Mouse (Mus musculus) ES-Bruce4 (cell line): Measurements from ENCODE around the gene Rdh5. TPM values are rescaled to one million over a fixed set of nuclear protein-coding genes. Genes with fewer than 3 reads are reported as not detected.

Experiments used
- H3K27ac ChIP-seq: 2 replicates; pipeline ENCODE4 v1.5.1; 2012; ENCODE audit warnings: low read length, inconsistent platforms; ENCODE audit not compliant: insufficient read depth
- H3K27me3 ChIP-seq: 2 replicates; pipeline ENCODE4 v1.6.1; 2012; ENCODE audit warnings: mild to moderate bottlenecking, low read length, inconsistent platforms; ENCODE audit not compliant: control insufficient read depth, poor library complexity, insufficient read depth, severe bottlenecking
- H3K36me3 ChIP-seq: 2 replicates; pipeline ENCODE4 v1.6.1; 2012; ENCODE audit warnings: inconsistent platforms, mild to moderate bottlenecking, low read length, moderate library complexity; ENCODE audit not compliant: control insufficient read depth, poor library complexity, insufficient read depth, severe bottlenecking
- H3K4me1 ChIP-seq: one replicate; pipeline ENCODE4 v1.8.1; 2011; ENCODE audit warnings: low read length; ENCODE audit not compliant: control insufficient read depth, insufficient read depth
- H3K4me3 ChIP-seq: 2 replicates; pipeline ENCODE4 v1.5.1; 2011; ENCODE audit warnings: low read depth, mild to moderate bottlenecking, low read length
- H3K9ac ChIP-seq: 2 replicates; pipeline ENCODE4 v1.6.1; 2012; ENCODE audit warnings: low read depth, mild to moderate bottlenecking, inconsistent platforms; ENCODE audit not compliant: poor library complexity, severe bottlenecking
- H3K9me3 ChIP-seq: replicated peaks from 2 replicates; pipeline ENCODE4 v1.6.1; 2012; ENCODE audit warnings: mild to moderate bottlenecking, low read length, inconsistent platforms; ENCODE audit not compliant: control insufficient read depth, poor library complexity, insufficient read depth, severe bottlenecking
- CTCF ChIP-seq: IDR thresholded peaks from one replicate; pipeline ENCODE4 v1.8.1; 2011; ENCODE audit warnings: low read depth, low read length
- EP300 ChIP-seq: IDR thresholded peaks from 2 replicates; pipeline ENCODE4 v1.6.1; 2011; ENCODE audit warnings: low read depth, low read length; ENCODE audit not compliant: insufficient read depth
- POLR2A ChIP-seq: IDR thresholded peaks from one replicate; pipeline ENCODE4 v1.8.1; 2011; ENCODE audit warnings: low read length; ENCODE audit not compliant: insufficient read depth
- polyA plus RNA-seq: library from polyadenylated mRNA; stranded (reverse); fragments of >200 nt; gene quantifications from 2 replicates; pipeline ENCODE4 v1.2.4, GENCODE M21; 2011; ENCODE audit warnings: low read depth; ENCODE audit not compliant: missing spikeins, insufficient read depth, insufficient read length

The Rdh5 gene
- polyA plus RNA-seq, 1 experiment: 3.5 TPM

DNA sequence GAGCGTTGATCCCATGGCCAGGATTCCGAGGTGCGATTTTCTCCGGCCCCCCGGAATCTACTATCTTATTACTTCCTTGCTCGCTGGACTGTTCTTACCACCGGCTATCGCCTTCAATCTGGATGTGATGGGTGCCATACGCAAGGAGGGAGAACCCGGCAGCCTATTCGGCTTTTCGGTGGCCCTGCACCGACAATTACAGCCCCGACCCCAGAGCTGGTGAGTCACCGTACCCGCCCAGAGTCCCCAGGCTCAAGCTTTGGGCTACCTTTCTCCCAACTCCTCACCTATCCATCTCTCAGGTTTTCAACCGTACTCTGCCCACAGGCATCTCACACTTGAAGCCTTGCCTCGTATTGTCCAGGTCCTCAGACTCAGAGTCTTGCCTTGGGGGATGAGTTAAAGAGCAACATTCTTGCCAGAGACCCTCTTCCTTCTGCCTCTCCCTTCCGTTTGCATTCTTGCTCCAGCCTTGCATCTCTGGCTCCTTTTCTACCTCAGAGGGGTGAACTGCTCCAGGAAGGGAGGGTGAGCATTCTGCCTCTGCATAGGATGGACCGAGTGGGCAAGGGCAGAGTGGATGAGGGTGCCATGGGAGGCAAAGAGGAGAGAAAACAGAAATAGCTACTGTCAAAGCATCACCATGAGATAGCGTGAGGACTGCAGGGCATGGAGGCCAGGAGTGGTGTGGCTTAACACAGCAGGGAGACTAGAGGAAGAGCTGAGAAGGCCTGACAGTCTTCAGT is 11.5 kb upstream of the Rdh5 start:
- no peaks in the 10 kb centered on the region for H3K9me3 ChIP-seq
- peak overlapping the region; percentile 48 for H3K9ac ChIP-seq
- H3K4me1 ChIP-seq: peaks cover 3% of the 10 kb centered on the region
- no peaks in the 10 kb centered on the region for H3K27me3 ChIP-seq
- no peak for TF ChIP-seq POLR2A
- TF ChIP-seq CTCF: no peak
- no peak for TF ChIP-seq EP300
- no peak overlapping the region for H3K27ac ChIP-seq
- no peaks in the 10 kb centered on the region for H3K36me3 ChIP-seq
- peak overlapping the region; percentile 56 for H3K4me3 ChIP-seq

DNA sequence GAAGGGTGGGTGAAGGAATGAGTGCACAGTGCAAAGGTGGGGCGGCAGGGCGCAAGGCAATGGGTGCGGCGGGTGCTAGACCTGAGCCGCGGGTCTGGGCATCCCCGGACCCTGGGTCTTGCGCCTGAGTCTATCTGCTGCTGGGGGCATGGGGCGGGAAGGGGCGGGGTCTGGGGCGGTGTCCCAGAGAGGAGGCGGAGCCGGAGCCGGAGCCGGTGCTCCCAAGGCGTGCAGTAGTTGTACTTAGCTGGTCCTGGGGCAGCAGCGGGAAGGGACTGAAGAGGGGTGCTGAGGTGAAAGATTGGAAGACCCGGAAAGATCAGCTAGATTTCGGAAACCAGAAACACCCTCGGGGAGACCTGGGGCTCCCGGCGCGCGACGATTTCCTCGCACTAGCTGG is 10.9 kb upstream of the Rdh5 start, which contains the start of gene Itga7:
Gene Itga7, plus strand, starts transcription at position 245 of the 400 bp plus-strand sequence.
- Histone ChIP-seq H3K27ac (no peak within 1 kb of the TSS), H3K4me1 (peaks cover 3% of the 10 kb centered on the region), H3K36me3 (no peaks in the 10 kb centered on the region), H3K9ac (peak within 1 kb of the TSS; percentile 48), H3K9me3 (no peaks in the 10 kb centered on the region), H3K27me3 (no peaks in the 10 kb centered on the region), H3K4me3 (peak within 1 kb of the TSS; percentile 78)
- TF ChIP-seq POLR2A: no peak
- no peak for TF ChIP-seq EP300
- TF ChIP-seq CTCF: no peak

DNA sequence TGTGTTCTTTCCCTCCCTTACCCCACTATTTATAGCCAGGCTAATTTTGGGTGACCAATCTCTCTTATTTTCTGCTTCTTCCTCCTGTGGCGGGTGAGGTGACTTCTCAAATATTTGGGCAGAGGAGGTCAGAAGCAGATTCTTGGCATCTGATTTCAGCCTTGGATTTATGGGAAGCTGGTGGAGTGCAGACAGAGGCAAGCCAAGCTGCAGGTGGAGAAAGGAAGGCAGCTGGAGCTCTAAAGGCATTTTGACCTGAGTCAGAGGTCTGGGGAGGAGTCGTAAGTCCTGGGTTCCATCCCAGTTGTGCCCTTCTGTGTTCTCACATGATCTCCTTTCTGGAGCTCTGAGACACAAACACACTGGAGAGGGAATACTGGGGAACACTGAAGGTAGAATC is 8.8 kb upstream of the Rdh5 start:
- no peaks in the 10 kb centered on the region for H3K9me3 ChIP-seq
- no peaks in the 10 kb centered on the region for H3K36me3 ChIP-seq
- H3K4me1 ChIP-seq: peaks cover 3% of the 10 kb centered on the region
- TF ChIP-seq POLR2A: no peak
- TF ChIP-seq CTCF: no peak
- no peak for TF ChIP-seq EP300
- H3K27me3 ChIP-seq: no peaks in the 10 kb centered on the region
- no peak overlapping the region for H3K4me3 ChIP-seq
- H3K9ac ChIP-seq: no peak overlapping the region
- no peak overlapping the region for H3K27ac ChIP-seq

DNA sequence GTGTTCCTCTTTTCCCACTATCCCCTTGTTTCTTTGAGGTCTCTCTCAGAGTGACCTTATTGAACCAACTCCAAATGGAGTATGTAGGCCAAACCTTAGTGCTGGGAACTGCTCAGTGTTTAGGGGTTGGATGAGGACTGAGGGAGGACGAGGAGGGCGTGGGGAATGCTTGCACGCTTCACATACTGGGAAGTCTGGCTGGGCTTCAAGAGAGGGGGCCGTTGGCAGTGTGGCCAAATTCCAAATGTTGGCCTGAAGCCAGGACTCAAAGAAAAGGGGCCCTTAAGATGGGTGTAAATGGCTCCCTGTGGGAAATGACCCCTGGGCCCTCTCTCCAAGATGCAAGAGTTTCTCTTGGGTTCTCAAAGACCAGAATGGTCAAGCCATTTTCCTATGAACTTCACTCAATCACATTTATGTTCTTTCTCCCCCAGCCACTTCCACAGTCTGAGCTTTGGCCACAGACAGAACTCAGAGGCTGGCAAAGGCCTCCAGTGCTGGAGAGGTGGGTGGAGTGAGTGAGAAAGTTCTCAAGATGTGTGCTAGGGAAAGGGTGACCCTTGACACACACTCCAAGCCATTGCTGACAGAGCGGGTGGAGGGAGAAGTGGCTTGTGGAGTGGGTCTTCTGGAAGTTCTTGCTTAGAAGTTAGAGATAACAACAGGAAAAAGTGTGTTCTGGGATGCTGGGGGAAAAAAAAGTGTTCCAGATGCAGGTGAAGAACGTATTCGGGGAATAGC is 7.1 kb upstream of the Rdh5 start:
- H3K27me3 ChIP-seq: no peaks in the 10 kb centered on the region

DNA sequence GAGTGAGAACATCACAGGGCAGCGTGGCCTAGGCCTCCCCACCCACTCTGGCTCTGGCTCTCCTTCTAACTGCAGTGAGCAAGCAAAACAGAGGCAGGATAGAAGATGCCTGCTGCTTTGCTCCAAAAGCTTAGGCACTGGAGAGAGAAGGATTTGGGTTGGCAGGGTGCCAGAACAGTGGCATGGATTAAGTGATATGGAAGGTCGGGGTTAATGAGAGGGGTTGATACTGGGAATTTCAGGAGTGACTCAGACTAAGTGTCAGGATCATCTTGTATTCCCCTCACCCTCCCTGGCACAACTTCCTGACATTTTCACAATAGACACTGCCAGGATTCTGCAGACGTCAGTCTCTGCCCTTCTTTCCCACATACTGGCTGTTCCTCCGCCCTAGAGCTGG is 5.7 kb upstream of the Rdh5 start:
- no peaks in the 10 kb centered on the region for H3K27me3 ChIP-seq
- TF ChIP-seq EP300 (no peak), POLR2A (no peak), CTCF (no peak)

More for the DNA sequence above, 7.1 kb upstream of the Rdh5 start:
- TF ChIP-seq CTCF (no peak), POLR2A (no peak), EP300 (no peak)
- Histone ChIP-seq H3K27ac (no peak overlapping the region), H3K9me3 (no peaks in the 10 kb centered on the region), H3K9ac (no peak overlapping the region), H3K4me1 (peaks cover 3% of the 10 kb centered on the region), H3K36me3 (no peaks in the 10 kb centered on the region), H3K4me3 (no peak overlapping the region)

DNA sequence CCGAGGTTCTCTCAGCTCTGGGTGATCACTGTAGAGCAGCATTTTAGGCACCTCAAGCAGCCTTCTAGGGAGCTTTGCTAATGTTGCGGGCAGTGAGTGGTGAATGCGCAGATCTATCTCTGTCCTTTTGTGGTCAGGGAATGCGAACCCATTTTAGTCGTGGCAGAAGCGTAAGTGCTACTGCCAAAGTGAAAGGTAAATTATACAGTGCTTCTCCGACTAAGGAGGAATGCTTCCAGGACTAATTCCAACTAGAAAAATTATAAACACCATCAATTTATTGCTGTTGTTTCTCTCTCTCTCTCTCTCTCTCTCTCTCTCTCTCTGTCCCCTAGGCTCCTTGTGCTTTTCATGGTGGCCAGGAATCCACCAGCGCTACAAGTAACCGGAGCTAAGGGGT is 1.2 kb upstream of the Rdh5 start, which contains the start of gene Bloc1s1:
Gene Bloc1s1, minus strand, starts transcription at position 101 of the 400 bp plus-strand sequence.
- TF ChIP-seq POLR2A (no peak), CTCF (no peak), EP300 (no peak)
- peaks cover 3% of the 10 kb centered on the region for H3K4me1 ChIP-seq
- H3K36me3 ChIP-seq: no peaks in the 10 kb centered on the region
- no peaks in the 10 kb centered on the region for H3K27me3 ChIP-seq
- peak within 1 kb of the TSS; percentile 50 for H3K9ac ChIP-seq
- no peaks in the 10 kb centered on the region for H3K9me3 ChIP-seq
- H3K4me3 ChIP-seq: peak within 1 kb of the TSS; percentile 74
- no peak within 1 kb of the TSS for H3K27ac ChIP-seq

More for the DNA sequence above, 5.7 kb upstream of the Rdh5 start:
- no peak overlapping the region for H3K9ac ChIP-seq
- peaks cover 2% of the 10 kb centered on the region for H3K4me1 ChIP-seq
- no peaks in the 10 kb centered on the region for H3K36me3 ChIP-seq
- H3K27ac ChIP-seq: no peak overlapping the region
- no peaks in the 10 kb centered on the region for H3K9me3 ChIP-seq
- no peak overlapping the region for H3K4me3 ChIP-seq
